In the genomic region with DNA sequence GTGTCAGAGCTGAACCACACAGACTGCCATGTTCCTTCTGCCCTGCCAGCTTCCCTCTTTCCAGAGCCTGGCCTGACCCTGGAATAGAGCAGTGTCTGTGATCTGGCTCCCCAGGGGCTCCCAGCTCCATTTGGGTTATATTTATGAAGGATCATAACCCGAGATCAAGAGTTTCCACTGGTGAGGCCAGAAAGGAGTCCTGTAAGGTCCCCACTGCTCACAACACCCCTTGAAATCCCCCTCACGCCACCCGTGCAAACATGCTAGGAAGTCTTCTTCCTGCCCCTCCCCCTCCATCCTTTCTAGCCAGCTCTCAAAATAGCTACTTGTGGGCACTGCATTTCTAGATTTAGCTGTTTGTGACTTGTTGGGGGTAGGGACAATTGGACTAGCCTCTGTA, we compare ENCODE assay signal across 11 mouse cellular contexts. TPM values are rescaled to one million over a fixed set of nuclear protein-coding genes. Genes with fewer than 3 reads are reported as not detected.
DNase-seq lines count a peak whose midpoint lies in the region; ATAC-seq and TF ChIP-seq lines count a peak whose summit lies in the region.
"Had no signal": no experiment of that assay in that cellular context is flagged by ENCODE, and none has a peak within 500 bp of the region (broad histone marks: within the 10 kb centered on the region; RNA-seq: fewer than 3 reads in every experiment).

No protein-coding gene starts in this region.

- H3K9me3 ChIP-seq in lung, embryonic 14.5 days (ENCODE audit: low read depth, low read length), result no peaks in the 10 kb centered on the region
- H3K9me3 ChIP-seq in heart, postnatal 0 days (replicated peaks; ENCODE audit: control insufficient read depth, low read length), result no peaks in the 10 kb centered on the region
- H3K9me3 ChIP-seq: hindbrain, embryonic 13.5 days; lung, embryonic 15.5 days; neural tube, embryonic 15.5 days had no signal

- no peak overlapping the region for H3K4me3 ChIP-seq in lung, embryonic 14.5 days (ENCODE audit: low read depth, low read length)
- no peak overlapping the region for H3K4me3 ChIP-seq in heart, postnatal 0 days (ENCODE audit: low read depth, low read length)
- H3K4me3 ChIP-seq: hindbrain, embryonic 13.5 days; lung, embryonic 15.5 days; neural tube, embryonic 15.5 days had no signal

- DNase-seq in lung, embryonic 14.5 days, result peak; percentile 40
- no peak for DNase-seq in lung, postnatal 25 days (ENCODE audit: low spot score)
- DNase-seq in heart, adult 11 months, result peak; percentile 97
- peak; percentile 81 for DNase-seq in heart, postnatal 0 days (ENCODE audit: low spot score)
- no peak for DNase-seq in layer of hippocampus, postnatal 14 days (ENCODE audit: low spot score in 2 of 2)
- DNase-seq in cerebellum, adult 11-12 months, result no peak
- DNase-seq: layer of hippocampus, postnatal 36 days had no signal

- no peaks in the 10 kb centered on the region for H3K36me3 ChIP-seq in lung, embryonic 14.5 days (ENCODE audit: insufficient read depth)
- H3K36me3 ChIP-seq in heart, postnatal 0 days (replicated peaks; ENCODE audit: control insufficient read depth, insufficient read depth, low read length), result no peaks in the 10 kb centered on the region
- H3K36me3 ChIP-seq: hindbrain, embryonic 13.5 days; lung, embryonic 15.5 days; neural tube, embryonic 15.5 days had no signal

- H3K27ac ChIP-seq in lung, embryonic 14.5 days (ENCODE audit: low read depth), result no peak overlapping the region
- H3K27ac ChIP-seq in heart, postnatal 0 days (ENCODE audit: low read depth), result peak overlapping the region; percentile 83
- H3K27ac ChIP-seq: hindbrain, embryonic 13.5 days; neural tube, embryonic 15.5 days had no signal

- ATAC-seq in lung, embryonic 14.5 days (ENCODE audit: insufficient read depth), result no peak
- peak; percentile 79 for ATAC-seq in heart, postnatal 0 days (ENCODE audit: insufficient read depth, low read depth)
- ATAC-seq in megakaryocyte progenitor cell, adult 5-6 weeks (replicated peaks; ENCODE audit: poor library complexity), result 0 out of 2 replicates have a peak, but pooled peaks have one; percentile 25

- no peaks in the 10 kb centered on the region for H3K4me1 ChIP-seq in lung, embryonic 14.5 days (ENCODE audit: insufficient read depth)
- H3K4me1 ChIP-seq in heart, postnatal 0 days (ENCODE audit: control insufficient read depth, insufficient read depth), result peaks cover 50% of the 10 kb centered on the region

- no peak; the same call in 1 of the 2 replicates for TF ChIP-seq EP300 in heart, postnatal 0 days (IDR thresholded peaks at IDR 0.05; ENCODE audit: low read depth)

- no peak for TF ChIP-seq CTCF in lung, embryonic 14.5 days (IDR thresholded peaks at IDR 0.05; ENCODE audit: low read depth)
- TF ChIP-seq CTCF in heart, postnatal 0 days (IDR thresholded peaks at IDR 0.05; ENCODE audit: low read depth), result no peak

- H3K9ac ChIP-seq in lung, embryonic 14.5 days, result no peak overlapping the region
- H3K9ac ChIP-seq in heart, postnatal 0 days (replicated peaks; ENCODE audit: low read depth, low read length), result no peak overlapping the region
- H3K9ac ChIP-seq: hindbrain, embryonic 13.5 days; lung, embryonic 15.5 days; neural tube, embryonic 15.5 days had no signal

- no peak overlapping the region for H3K4me2 ChIP-seq in lung, embryonic 14.5 days
- no peak overlapping the region; the same call in 1 of the 2 replicates for H3K4me2 ChIP-seq in heart, postnatal 0 days (ENCODE audit: low read depth, low read length)
- H3K4me2 ChIP-seq: hindbrain, embryonic 13.5 days; lung, embryonic 15.5 days; neural tube, embryonic 15.5 days had no signal

- H3K27me3 ChIP-seq in lung, embryonic 14.5 days (ENCODE audit: insufficient read depth, low read length), result no peaks in the 10 kb centered on the region
- H3K27me3 ChIP-seq in heart, postnatal 0 days (ENCODE audit: control insufficient read depth, insufficient read depth, low read length), result no peaks in the 10 kb centered on the region
- H3K27me3 ChIP-seq: hindbrain, embryonic 13.5 days; lung, embryonic 15.5 days; neural tube, embryonic 15.5 days had no signal

- WGBS in lung, embryonic 14.5 days, result 42% methylated on average over 3 of the region's 3 CpGs
- 20% methylated on average over 3 of the region's 3 CpGs for WGBS in heart, postnatal 0 days

RNA-seq across cellular contexts. Expression of a gene that starts 12.4 kb away (rescaled TPM):
- 5.7 and 6.0 TPM in 2 replicates for polyA plus RNA-seq in lung, embryonic 14.5 days (2014; fragmentation: Nextera tagmentation; extraction: Ambion mirVana)
- total RNA-seq in heart, postnatal 0 days (2014; rRNA removed; ENCODE audit: low replicate concordance), result 40.2 and 48.7 TPM in 2 replicates
- polyA plus RNA-seq in heart, postnatal 0 days (2015; fragmentation: Nextera tagmentation; extraction: Ambion mirVana), result 161 and 164 TPM in 2 replicates
- total RNA-seq in megakaryocyte progenitor cell, adult 5-6 weeks (2015), result 12.8 and 14.4 TPM in 2 replicates
- 7.1 and 8.5 TPM in 2 replicates for total RNA-seq in megakaryocyte progenitor cell, adult 5-6 weeks (2017)
- 10 to 100 TPM; 43.1 to 44.4 TPM for total RNA-seq in layer of hippocampus, postnatal 14 days (2021)

RNA-seq across cellular contexts. Expression of a gene that starts 30.1 kb away (rescaled TPM):
- 0.13 and 0.23 TPM in 2 replicates for polyA plus RNA-seq in lung, embryonic 14.5 days (2014; fragmentation: Nextera tagmentation; extraction: Ambion mirVana)
- not detected in 2 replicates for total RNA-seq in heart, postnatal 0 days (2014; rRNA removed; ENCODE audit: low replicate concordance)
- polyA plus RNA-seq in heart, postnatal 0 days (2015; fragmentation: Nextera tagmentation; extraction: Ambion mirVana), result 0.27 and 0.30 TPM in 2 replicates
- total RNA-seq in megakaryocyte progenitor cell, adult 5-6 weeks (2015), result not detected in 2 replicates
- total RNA-seq in megakaryocyte progenitor cell, adult 5-6 weeks (2017), result 0.12 and 0.17 TPM in 2 replicates
- under 1 TPM in 1 of 2 experiments, not detected in 1; 0.12 TPM for total RNA-seq in layer of hippocampus, postnatal 14 days (2021)

RNA-seq across cellular contexts. Expression of a gene that starts 33.1 kb away (rescaled TPM):
- 0.24 and 0.49 TPM in 2 replicates for polyA plus RNA-seq in lung, embryonic 14.5 days (2014; fragmentation: Nextera tagmentation; extraction: Ambion mirVana)
- 1.6 and 2.0 TPM in 2 replicates for total RNA-seq in heart, postnatal 0 days (2014; rRNA removed; ENCODE audit: low replicate concordance)
- polyA plus RNA-seq in heart, postnatal 0 days (2015; fragmentation: Nextera tagmentation; extraction: Ambion mirVana), result 0.05 and 0.49 TPM in 2 replicates
- total RNA-seq in megakaryocyte progenitor cell, adult 5-6 weeks (2015), result not detected in 2 replicates
- total RNA-seq in megakaryocyte progenitor cell, adult 5-6 weeks (2017), result not detected in 2 replicates
- total RNA-seq in layer of hippocampus, postnatal 14 days (2021), result not detected
- total RNA-seq: layer of hippocampus, postnatal 36 days had no signal

RNA-seq across cellular contexts. Expression of a gene that starts 33.2 kb away (rescaled TPM):
- 281 and 304 TPM in 2 replicates for polyA plus RNA-seq in lung, embryonic 14.5 days (2014; fragmentation: Nextera tagmentation; extraction: Ambion mirVana)
- 875 and 891 TPM in 2 replicates for total RNA-seq in heart, postnatal 0 days (2014; rRNA removed; ENCODE audit: low replicate concordance)
- 754 and 772 TPM in 2 replicates for polyA plus RNA-seq in heart, postnatal 0 days (2015; fragmentation: Nextera tagmentation; extraction: Ambion mirVana)
- total RNA-seq in megakaryocyte progenitor cell, adult 5-6 weeks (2015), result 154 and 160 TPM in 2 replicates
- total RNA-seq in megakaryocyte progenitor cell, adult 5-6 weeks (2017), result 63.2 and 69.4 TPM in 2 replicates
- 100 to 1,000 TPM; 196 to 214 TPM for total RNA-seq in layer of hippocampus, postnatal 14 days (2021)

RNA-seq across cellular contexts. Expression of a gene that starts 38.7 kb away (rescaled TPM):
- polyA plus RNA-seq in lung, embryonic 14.5 days (2014; fragmentation: Nextera tagmentation; extraction: Ambion mirVana), result 33.7 and 37.9 TPM in 2 replicates
- total RNA-seq in heart, postnatal 0 days (2014; rRNA removed; ENCODE audit: low replicate concordance), result 82.0 and 97.7 TPM in 2 replicates
- 56.0 and 64.6 TPM in 2 replicates for polyA plus RNA-seq in heart, postnatal 0 days (2015; fragmentation: Nextera tagmentation; extraction: Ambion mirVana)
- total RNA-seq in megakaryocyte progenitor cell, adult 5-6 weeks (2015), result 13.0 and 15.4 TPM in 2 replicates
- 18.2 and 25.7 TPM in 2 replicates for total RNA-seq in megakaryocyte progenitor cell, adult 5-6 weeks (2017)
- 10 to 100 TPM; 66.3 to 75.2 TPM for total RNA-seq in layer of hippocampus, postnatal 14 days (2021)

Comparison
In these comparisons a context has a peak if more than half of its experiments do, and no peak if none do; other contexts are left out.
1. DNase-seq: peak in lung, embryonic 14.5 days (single experiment), heart, adult 11 months (single experiment) and heart, postnatal 0 days (single experiment); none in lung, postnatal 25 days (single experiment), layer of hippocampus, postnatal 14 days (0 of 2) and cerebellum, adult 11-12 months (single experiment).